8 mouse cellular contexts compared by ENCODE assay signal in genomic region chr10:83161656-83162365, GRCm38 (mm10).
A peak's percentile ranks its signal among the peaks of the same experiment; 100 is the strongest.
DNase-seq lines count a peak whose midpoint lies in the region; ATAC-seq lines count a peak whose summit lies in the region.

No protein-coding gene starts in this region.

- no peak overlapping the region for H3K4me2 ChIP-seq in midbrain, embryonic 13.5 days (replicated peaks)
- no peak overlapping the region for H3K4me2 ChIP-seq in hindbrain, embryonic 12.5 days (replicated peaks)

- H3K27ac ChIP-seq in midbrain, embryonic 10.5 days (replicated peaks), result 0 out of 2 replicates have a peak overlapping the region, but pooled peaks have one; percentile 17
- H3K27ac ChIP-seq in midbrain, embryonic 13.5 days, result no peak overlapping the region
- peak overlapping the region; percentile 19; the same call in 1 of the 2 replicates for H3K27ac ChIP-seq in hindbrain, embryonic 12.5 days
- H3K27ac ChIP-seq in limb, embryonic 10.5 days, result 0 out of 2 replicates have a peak overlapping the region, but pooled peaks have one; percentile 42

- DNase-seq in midbrain, embryonic 10.5 days (ENCODE audit: low spot score), result no peak
- peak; percentile 82 for DNase-seq in cerebellum, adult 11 months
- no peak for DNase-seq in limb, embryonic 10.5 days (ENCODE audit: low spot score)
- peak; percentile 49 for DNase-seq in ovary, adult 18-20 months (ENCODE audit: low spot score)
- no peak for DNase-seq in spleen, adult 18-20 months

- H3K4me1 ChIP-seq in midbrain, embryonic 10.5 days, result peaks cover 8% of the 10 kb centered on the region
- H3K4me1 ChIP-seq in midbrain, embryonic 13.5 days (replicated peaks), result peaks cover 20% of the 10 kb centered on the region
- peaks cover 19% of the 10 kb centered on the region for H3K4me1 ChIP-seq in hindbrain, embryonic 12.5 days
- H3K4me1 ChIP-seq in limb, embryonic 10.5 days, result peaks cover 50% of the 10 kb centered on the region

- no peaks in the 10 kb centered on the region for H3K36me3 ChIP-seq in midbrain, embryonic 10.5 days
- H3K36me3 ChIP-seq in midbrain, embryonic 13.5 days, result no peaks in the 10 kb centered on the region
- no peaks in the 10 kb centered on the region for H3K36me3 ChIP-seq in hindbrain, embryonic 12.5 days
- no peaks in the 10 kb centered on the region for H3K36me3 ChIP-seq in limb, embryonic 10.5 days

- no peak for ATAC-seq in midbrain, embryonic 13.5 days
- 0 out of 2 replicates have a peak, but pooled peaks have one; percentile 39 for ATAC-seq in frontal cortex, adult (ENCODE audit: low TSS enrichment)
- ATAC-seq in hindbrain, embryonic 12.5 days (ENCODE audit: low FRiP score), result peak; percentile 58

- no peak overlapping the region for H3K9ac ChIP-seq in midbrain, embryonic 13.5 days (replicated peaks)
- H3K9ac ChIP-seq in hindbrain, embryonic 12.5 days, result no peak overlapping the region

- no peaks in the 10 kb centered on the region for H3K27me3 ChIP-seq in midbrain, embryonic 10.5 days (ENCODE audit: low read depth, poor library complexity, severe bottlenecking)
- no peaks in the 10 kb centered on the region for H3K27me3 ChIP-seq in midbrain, embryonic 13.5 days
- H3K27me3 ChIP-seq in hindbrain, embryonic 12.5 days, result no peaks in the 10 kb centered on the region
- no peaks in the 10 kb centered on the region for H3K27me3 ChIP-seq in limb, embryonic 10.5 days (ENCODE audit: low read depth, poor library complexity, severe bottlenecking)

- no peaks in the 10 kb centered on the region for H3K9me3 ChIP-seq in midbrain, embryonic 10.5 days (replicated peaks)
- H3K9me3 ChIP-seq in midbrain, embryonic 13.5 days, result no peaks in the 10 kb centered on the region
- no peaks in the 10 kb centered on the region for H3K9me3 ChIP-seq in hindbrain, embryonic 12.5 days (replicated peaks)
- no peaks in the 10 kb centered on the region for H3K9me3 ChIP-seq in limb, embryonic 10.5 days (replicated peaks)

- H3K4me3 ChIP-seq in midbrain, embryonic 10.5 days, result no peak overlapping the region
- no peak overlapping the region for H3K4me3 ChIP-seq in midbrain, embryonic 13.5 days (replicated peaks)
- no peak overlapping the region for H3K4me3 ChIP-seq in hindbrain, embryonic 12.5 days
- H3K4me3 ChIP-seq in limb, embryonic 10.5 days, result no peak overlapping the region

- 71% methylated on average over 10 of the region's 10 CpGs for WGBS in midbrain, embryonic 10.5 days
- WGBS in midbrain, embryonic 13.5 days, result 75% methylated on average over 10 of the region's 10 CpGs
- WGBS in hindbrain, embryonic 12.5 days, result 67% methylated on average over 10 of the region's 10 CpGs
- WGBS in limb, embryonic 10.5 days, result 56% methylated on average over 10 of the region's 10 CpGs

Comparison
In these comparisons a context has a peak if more than half of its experiments do, and no peak if none do; other contexts are left out.
1. DNase-seq: peak in cerebellum, adult 11 months (single experiment) and ovary, adult 18-20 months (single experiment); none in midbrain, embryonic 10.5 days (single experiment), limb, embryonic 10.5 days (single experiment) and spleen, adult 18-20 months (0 of 2).